Mouse (Mus musculus): ENCODE measurements around the gene Gm27029. TPM values are rescaled to one million over a fixed set of nuclear protein-coding genes. Genes with fewer than 3 reads are reported as not detected.
A peak's percentile ranks its signal among the peaks of the same experiment; 100 is the strongest.
"Not testable (repeated sequence)": the region's sequence is repeated elsewhere in the genome, so short reads cannot be mapped to it uniquely, and the experiment has no call there.

Gm27029 gene
- polyA plus RNA-seq, 1 experiment from 2014 or later = 9.2 TPM

- DNase-seq (ENCODE audit: low spot score) (no peak), ATAC-seq (replicated peaks; ENCODE audit: low FRiP score) (no peak)
- no peak overlapping the region for H3K4me3 ChIP-seq (ENCODE audit: low read depth, low read length)
- no peak overlapping the region for H3K4me2 ChIP-seq
- no peaks in the 10 kb centered on the region for H3K36me3 ChIP-seq (ENCODE audit: control insufficient read depth, insufficient read depth, low read length)
- no peaks in the 10 kb centered on the region for H3K9me3 ChIP-seq (ENCODE audit: control insufficient read depth, low read length)
- no peak overlapping the region for H3K27ac ChIP-seq (ENCODE audit: low read depth, low read length)
- H3K27me3 ChIP-seq (replicated peaks; ENCODE audit: control insufficient read depth, insufficient read depth, low read length) = peaks cover 3% of the 10 kb centered on the region; the same call in 1 of the 2 replicates
- no peak overlapping the region for H3K9ac ChIP-seq (ENCODE audit: low read depth, low read length)
- H3K4me1 ChIP-seq (replicated peaks; ENCODE audit: control insufficient read depth, insufficient read depth, low read length) = no peaks in the 10 kb centered on the region
- WGBS = 77% methylated on average over 6 of the region's 6 CpGs
Measured at GRCm38 (mm10) chr11:101378926-101379325, 45.7 kb downstream of the Gm27029 start.

GRCm38 (mm10) chr11:101378196-101378595, 46.4 kb downstream of the Gm27029 start:
- DNase-seq (ENCODE audit: low spot score); ATAC-seq (replicated peaks; ENCODE audit: low FRiP score); H3K27ac ChIP-seq (ENCODE audit: low read depth, low read length); H3K27me3 ChIP-seq (replicated peaks; ENCODE audit: control insufficient read depth, insufficient read depth, low read length); H3K4me3 ChIP-seq (ENCODE audit: low read depth, low read length); H3K36me3 ChIP-seq (ENCODE audit: control insufficient read depth, insufficient read depth, low read length); H3K4me1 ChIP-seq (replicated peaks; ENCODE audit: control insufficient read depth, insufficient read depth, low read length); H3K9me3 ChIP-seq (ENCODE audit: control insufficient read depth, low read length); H3K4me2 ChIP-seq; H3K9ac ChIP-seq (ENCODE audit: low read depth, low read length): not testable (repeated sequence)
- WGBS = 89% methylated on average over 8 of the region's 8 CpGs

GRCm38 (mm10) chr11:101374421-101374938, 50.1 kb downstream of the Gm27029 start:
- DNase-seq (ENCODE audit: low spot score) (no peak), ATAC-seq (replicated peaks; ENCODE audit: low FRiP score) (no peak)
- no peak overlapping the region for H3K27ac ChIP-seq (ENCODE audit: low read depth, low read length)
- H3K9me3 ChIP-seq (ENCODE audit: control insufficient read depth, low read length) = no peaks in the 10 kb centered on the region
- H3K9ac ChIP-seq (ENCODE audit: low read depth, low read length) = no peak overlapping the region
- no peak overlapping the region for H3K4me3 ChIP-seq (ENCODE audit: low read depth, low read length)
- no peaks in the 10 kb centered on the region for H3K36me3 ChIP-seq (ENCODE audit: control insufficient read depth, insufficient read depth, low read length)
- H3K4me2 ChIP-seq = no peak overlapping the region
- WGBS = 59% methylated on average over 7 of the region's 7 CpGs
- H3K27me3 ChIP-seq (replicated peaks; ENCODE audit: control insufficient read depth, insufficient read depth, low read length) = peaks cover 3% of the 10 kb centered on the region; the same call in 1 of the 2 replicates
- no peaks in the 10 kb centered on the region for H3K4me1 ChIP-seq (replicated peaks; ENCODE audit: control insufficient read depth, insufficient read depth, low read length)

- Histone ChIP-seq H3K9me3 (ENCODE audit: control insufficient read depth, low read length) (no peaks in the 10 kb centered on the region), H3K4me3 (ENCODE audit: low read depth, low read length) (no peak overlapping the region), H3K27ac (ENCODE audit: low read depth, low read length) (no peak overlapping the region), H3K9ac (ENCODE audit: low read depth, low read length) (no peak overlapping the region), H3K4me2 (no peak overlapping the region), H3K36me3 (ENCODE audit: control insufficient read depth, insufficient read depth, low read length) (no peaks in the 10 kb centered on the region), H3K4me1 (replicated peaks; ENCODE audit: control insufficient read depth, insufficient read depth, low read length) (no peaks in the 10 kb centered on the region), H3K27me3 (replicated peaks; ENCODE audit: control insufficient read depth, insufficient read depth, low read length) (no peaks in the 10 kb centered on the region)
- ATAC-seq (replicated peaks; ENCODE audit: low FRiP score) (no peak), DNase-seq (ENCODE audit: low spot score) (no peak)
- WGBS = 68% methylated on average over 5 of the region's 5 CpGs
Measured at GRCm38 (mm10) chr11:101370141-101370540, 54.5 kb downstream of the Gm27029 start.

- Histone ChIP-seq H3K9me3 (ENCODE audit: control insufficient read depth, low read length) (no peaks in the 10 kb centered on the region), H3K4me2 (no peak within 1 kb of the TSS), H3K4me1 (replicated peaks; ENCODE audit: control insufficient read depth, insufficient read depth, low read length) (peaks cover 4% of the 10 kb centered on the region; the same call in 1 of the 2 replicates), H3K9ac (ENCODE audit: low read depth, low read length) (no peak within 1 kb of the TSS), H3K27ac (ENCODE audit: low read depth, low read length) (no peak within 1 kb of the TSS), H3K4me3 (ENCODE audit: low read depth, low read length) (no peak within 1 kb of the TSS), H3K27me3 (replicated peaks; ENCODE audit: control insufficient read depth, insufficient read depth, low read length) (no peaks in the 10 kb centered on the region), H3K36me3 (ENCODE audit: control insufficient read depth, insufficient read depth, low read length) (no peaks in the 10 kb centered on the region)
- no peak for DNase-seq (ENCODE audit: low spot score)
- ATAC-seq (replicated peaks; ENCODE audit: low FRiP score) = no peak
- 81% methylated on average over 8 of the region's 8 CpGs for WGBS
Measured at GRCm38 (mm10) chr11:101367326-101367935, 57.2 kb downstream of the Gm27029 start, which contains the start of gene G6pc. Gene G6pc (plus strand): TSS chr11:101367561.

GRCm38 (mm10) chr11:101364531-101364931, 60.1 kb downstream of the Gm27029 start:
- peak; percentile 68 for ATAC-seq (replicated peaks; ENCODE audit: low FRiP score)
- H3K36me3 ChIP-seq (ENCODE audit: control insufficient read depth, insufficient read depth, low read length) = no peaks in the 10 kb centered on the region

GRCm38 (mm10) chr11:101360651-101361113, 63.9 kb downstream of the Gm27029 start:
- H3K4me1 ChIP-seq (replicated peaks; ENCODE audit: control insufficient read depth, insufficient read depth, low read length) = peaks cover 4% of the 10 kb centered on the region
- no peak for DNase-seq (ENCODE audit: low spot score)
- H3K4me2 ChIP-seq = no peak overlapping the region
- H3K9me3 ChIP-seq (ENCODE audit: control insufficient read depth, low read length) = no peaks in the 10 kb centered on the region
- 0 out of 2 replicates have a peak overlapping the region, but pooled peaks have one; percentile 55 for H3K27ac ChIP-seq (ENCODE audit: low read depth, low read length)
- no peak for ATAC-seq (replicated peaks; ENCODE audit: low FRiP score)
- H3K4me3 ChIP-seq (ENCODE audit: low read depth, low read length) = no peak overlapping the region
- WGBS = 52% methylated on average over 3 of the region's 3 CpGs
- no peaks in the 10 kb centered on the region for H3K27me3 ChIP-seq (replicated peaks; ENCODE audit: control insufficient read depth, insufficient read depth, low read length)
- H3K9ac ChIP-seq (ENCODE audit: low read depth, low read length) = no peak overlapping the region
- H3K36me3 ChIP-seq (ENCODE audit: control insufficient read depth, insufficient read depth, low read length) = no peaks in the 10 kb centered on the region

More at GRCm38 (mm10) chr11:101364531-101364931, 60.1 kb downstream of the Gm27029 start:
- no peak overlapping the region for H3K9ac ChIP-seq (ENCODE audit: low read depth, low read length)
- no peaks in the 10 kb centered on the region for H3K27me3 ChIP-seq (replicated peaks; ENCODE audit: control insufficient read depth, insufficient read depth, low read length)
- no peak overlapping the region for H3K4me2 ChIP-seq
- no peak for DNase-seq (ENCODE audit: low spot score)
- H3K9me3 ChIP-seq (ENCODE audit: control insufficient read depth, low read length) = no peaks in the 10 kb centered on the region
- H3K4me1 ChIP-seq (replicated peaks; ENCODE audit: control insufficient read depth, insufficient read depth, low read length) = peaks cover 4% of the 10 kb centered on the region; the same call in 1 of the 2 replicates
- H3K27ac ChIP-seq (ENCODE audit: low read depth, low read length) = no peak overlapping the region
- H3K4me3 ChIP-seq (ENCODE audit: low read depth, low read length) = no peak overlapping the region
- 10% methylated on average over 5 of the region's 5 CpGs for WGBS

- H3K9me3 ChIP-seq (ENCODE audit: control insufficient read depth, low read length) = no peaks in the 10 kb centered on the region
- 71% methylated on average over 9 of the region's 9 CpGs for WGBS
- H3K4me1 ChIP-seq (replicated peaks; ENCODE audit: control insufficient read depth, insufficient read depth, low read length) = peaks cover 4% of the 10 kb centered on the region
- H3K27me3 ChIP-seq (replicated peaks; ENCODE audit: control insufficient read depth, insufficient read depth, low read length) = no peaks in the 10 kb centered on the region
- H3K36me3 ChIP-seq (ENCODE audit: control insufficient read depth, insufficient read depth, low read length) = no peaks in the 10 kb centered on the region
- no peak for ATAC-seq (replicated peaks; ENCODE audit: low FRiP score)
- H3K4me3 ChIP-seq (ENCODE audit: low read depth, low read length) = no peak overlapping the region
- DNase-seq (ENCODE audit: low spot score) = no peak
- H3K4me2 ChIP-seq = no peak overlapping the region
- peak overlapping the region; percentile 55; the same call in 1 of the 2 replicates for H3K27ac ChIP-seq (ENCODE audit: low read depth, low read length)
- no peak overlapping the region for H3K9ac ChIP-seq (ENCODE audit: low read depth, low read length)
Measured at GRCm38 (mm10) chr11:101359776-101360175, 64.8 kb downstream of the Gm27029 start.

Data from liver, embryonic 11.5 days (tissue).